In genomic region chr19:7340371-7340779, GRCm38 (mm10) we compare ENCODE assay signal across 8 mouse cellular contexts. TPM values are rescaled to one million over a fixed set of nuclear protein-coding genes. Genes with fewer than 3 reads are reported as not detected.
DNase-seq lines count a peak whose midpoint lies in the region.

No protein-coding gene starts in this region.

- WGBS in hindbrain, embryonic 10.5 days: 2% methylated on average over 15 of the region's 15 CpGs
- 2% methylated on average over 15 of the region's 15 CpGs for WGBS in midbrain, embryonic 10.5 days

- DNase-seq in gastrocnemius, adult 18-20 months (ENCODE audit: low spot score): peak; percentile 15
- no peak for DNase-seq in gastrocnemius, postnatal 36 days
- peak; percentile 36 for DNase-seq in NIH3T3 (ENCODE audit: low read depth)
- peak; percentile 32 for DNase-seq in fibroblast of lung, adult 2 months (ENCODE audit: low read depth)
- DNase-seq in hindbrain, embryonic 10.5 days (ENCODE audit: low spot score): peak; percentile 13
- DNase-seq in left cerebral cortex, adult 8-10 months (ENCODE audit: low spot score in 2 of 2): peak; percentile 36 to 66
- DNase-seq in midbrain, embryonic 10.5 days (ENCODE audit: low spot score): no peak
- peak; percentile 22 for DNase-seq in testis, postnatal 14 days (ENCODE audit: low spot score)

- H3K4me1 ChIP-seq in hindbrain, embryonic 10.5 days (replicated peaks): peaks cover 50% of the 10 kb centered on the region
- peaks cover 45% of the 10 kb centered on the region for H3K4me1 ChIP-seq in midbrain, embryonic 10.5 days

- no peaks in the 10 kb centered on the region for H3K9me3 ChIP-seq in hindbrain, embryonic 10.5 days
- no peaks in the 10 kb centered on the region for H3K9me3 ChIP-seq in midbrain, embryonic 10.5 days (replicated peaks)

- intact Hi-C loops in gastrocnemius, postnatal 36 days (cut with DNase I): loop anchor here (2.0 to 5.0 kb wide), 2 partner anchors 30 to 58 kb away; no protein-coding TSS in a partner anchor

- peaks cover 6% of the 10 kb centered on the region; the same call in 1 of the 2 replicates for H3K36me3 ChIP-seq in hindbrain, embryonic 10.5 days
- peaks cover 9% of the 10 kb centered on the region; the same call in 1 of the 2 replicates for H3K36me3 ChIP-seq in midbrain, embryonic 10.5 days

- H3K27me3 ChIP-seq in hindbrain, embryonic 10.5 days (ENCODE audit: insufficient read depth, poor library complexity, severe bottlenecking): no peaks in the 10 kb centered on the region
- no peaks in the 10 kb centered on the region for H3K27me3 ChIP-seq in midbrain, embryonic 10.5 days (ENCODE audit: low read depth, poor library complexity, severe bottlenecking)

- peak overlapping the region; percentile 92 for H3K27ac ChIP-seq in hindbrain, embryonic 10.5 days
- H3K27ac ChIP-seq in midbrain, embryonic 10.5 days (replicated peaks): peak overlapping the region; percentile 93

- peak overlapping the region; percentile 88 for H3K4me3 ChIP-seq in hindbrain, embryonic 10.5 days
- peak overlapping the region; percentile 92 for H3K4me3 ChIP-seq in midbrain, embryonic 10.5 days

RNA-seq across cellular contexts. Expression of gene Mark2, which starts 1.3 kb away (rescaled TPM):
- 10 to 100 TPM; 34.4 to 39.5 TPM for total RNA-seq in gastrocnemius, adult 18-20 months (2021)
- 10 to 100 TPM; 28.9 to 33.5 TPM for total RNA-seq in gastrocnemius, postnatal 36 days (2021)
- 47.0 and 56.5 TPM in 2 replicates for polyA plus RNA-seq in hindbrain, embryonic 10.5 days (2016; fragmentation: Nextera tagmentation; extraction: Ambion mirVana)
- 100 to 1,000 TPM; 126 to 144 (median 137) TPM for total RNA-seq in left cerebral cortex, adult 8-10 months (2022)
- polyA plus RNA-seq in midbrain, embryonic 10.5 days (2016; fragmentation: Nextera tagmentation; extraction: Ambion mirVana): 45.5 and 46.0 TPM in 2 replicates

RNA-seq across cellular contexts. Expression of gene Spindoc, which starts 42.4 kb away (rescaled TPM):
- total RNA-seq in gastrocnemius, adult 18-20 months (2021): 1 to 10 TPM; 7.4 to 9.0 TPM
- 1 to 10 TPM; 7.0 to 7.1 TPM for total RNA-seq in gastrocnemius, postnatal 36 days (2021)
- polyA plus RNA-seq in hindbrain, embryonic 10.5 days (2016; fragmentation: Nextera tagmentation; extraction: Ambion mirVana): 44.9 and 48.0 TPM in 2 replicates
- total RNA-seq in left cerebral cortex, adult 8-10 months (2022): 10 to 100 TPM; 21.8 to 27.1 (median 25.3) TPM
- polyA plus RNA-seq in midbrain, embryonic 10.5 days (2016; fragmentation: Nextera tagmentation; extraction: Ambion mirVana): 43.1 and 51.7 TPM in 2 replicates

Comparison
In these comparisons a context has a peak if more than half of its experiments do, and no peak if none do; other contexts are left out.
1. DNase-seq: peak in gastrocnemius, adult 18-20 months (single experiment), NIH3T3 (single experiment), fibroblast of lung, adult 2 months (single experiment), hindbrain, embryonic 10.5 days (single experiment), left cerebral cortex, adult 8-10 months (2 of 2) and testis, postnatal 14 days (single experiment); none in gastrocnemius, postnatal 36 days (0 of 2) and midbrain, embryonic 10.5 days (single experiment).